In the genomic region with DNA sequence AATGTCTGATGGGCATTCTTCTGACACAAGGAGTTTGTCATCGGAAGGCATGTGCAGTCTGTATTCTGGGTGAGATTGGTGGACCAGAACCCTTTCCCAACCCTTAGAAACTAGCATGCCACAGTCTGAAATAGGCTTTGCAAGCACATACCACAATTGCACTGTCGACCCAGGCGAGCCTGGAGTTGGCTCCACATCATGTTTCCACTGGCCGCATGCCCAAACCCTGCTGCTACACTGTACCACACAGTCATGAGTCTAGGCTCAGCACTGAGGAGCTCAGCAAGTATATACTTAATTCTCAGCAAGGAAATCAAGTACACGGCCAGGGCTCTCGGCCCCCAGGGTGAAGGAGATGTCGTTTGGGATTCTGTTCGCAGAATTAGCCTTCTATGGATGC, we compare ENCODE assay signal across 9 mouse cellular contexts.
DNase-seq lines count a peak whose midpoint lies in the region; ATAC-seq and TF ChIP-seq lines count a peak whose summit lies in the region.
"Had no signal": no experiment of that assay in that cellular context is flagged by ENCODE, and none has a peak within 500 bp of the region (broad histone marks: within the 10 kb centered on the region; RNA-seq: fewer than 3 reads in every experiment).

No protein-coding gene starts in this region.

- H3K9me3 ChIP-seq in liver, embryonic 11.5 days (ENCODE audit: control insufficient read depth, low read length), result no peaks in the 10 kb centered on the region
- H3K9me3 ChIP-seq in kidney, embryonic 16.5 days (ENCODE audit: low read length), result no peaks in the 10 kb centered on the region
- H3K9me3 ChIP-seq in midbrain, embryonic 16.5 days (replicated peaks; ENCODE audit: control insufficient read depth, low read length, poor library complexity, severe bottlenecking), result no peaks in the 10 kb centered on the region
- H3K9me3 ChIP-seq in intestine, embryonic 16.5 days (ENCODE audit: control insufficient read depth, low read length), result no peaks in the 10 kb centered on the region
- H3K9me3 ChIP-seq: midbrain, embryonic 12.5 days had no signal

- H3K4me3 ChIP-seq in liver, embryonic 11.5 days (ENCODE audit: low read depth, low read length), result no peak overlapping the region
- no peak overlapping the region for H3K4me3 ChIP-seq in kidney, embryonic 16.5 days (ENCODE audit: low read length)
- no peak overlapping the region for H3K4me3 ChIP-seq in midbrain, embryonic 16.5 days (ENCODE audit: low read depth, low read length)
- no peak overlapping the region for H3K4me3 ChIP-seq in intestine, embryonic 16.5 days (ENCODE audit: low read length)
- H3K4me3 ChIP-seq: midbrain, embryonic 12.5 days had no signal

- no peaks in the 10 kb centered on the region for H3K4me1 ChIP-seq in liver, embryonic 11.5 days (replicated peaks; ENCODE audit: control insufficient read depth, insufficient read depth, low read length)
- peaks cover 13% of the 10 kb centered on the region for H3K4me1 ChIP-seq in kidney, embryonic 16.5 days (ENCODE audit: insufficient read depth, low read length)
- H3K4me1 ChIP-seq in midbrain, embryonic 16.5 days (ENCODE audit: control insufficient read depth, insufficient read depth, low read length), result no peaks in the 10 kb centered on the region
- H3K4me1 ChIP-seq in intestine, embryonic 16.5 days (ENCODE audit: control insufficient read depth, insufficient read depth, low read length), result peaks cover 5% of the 10 kb centered on the region
- H3K4me1 ChIP-seq: midbrain, embryonic 12.5 days had no signal

- no peak for TF ChIP-seq CTCF in brain, embryonic 14.5 days (IDR thresholded peaks at IDR 0.05; ENCODE audit: borderline replicate concordance, extremely low read depth, insufficient read depth, insufficient read length)

- peak; percentile 22 for DNase-seq in liver
- DNase-seq in liver, embryonic 11.5 days (ENCODE audit: low spot score), result no peak
- DNase-seq in brain, embryonic 14.5 days (ENCODE audit: low read depth), result peak; percentile 84
- DNase-seq in gastrocnemius, adult 8-10 months (ENCODE audit: low spot score in 2 of 2), result peak; percentile 64 to 77

- no peaks in the 10 kb centered on the region; the same call in 1 of the 2 replicates for H3K27me3 ChIP-seq in liver, embryonic 11.5 days (replicated peaks; ENCODE audit: control insufficient read depth, insufficient read depth, low read length)
- no peaks in the 10 kb centered on the region for H3K27me3 ChIP-seq in kidney, embryonic 16.5 days (ENCODE audit: insufficient read depth, low read length)
- no peaks in the 10 kb centered on the region for H3K27me3 ChIP-seq in midbrain, embryonic 16.5 days (ENCODE audit: control insufficient read depth, insufficient read depth, low read depth, low read length)
- H3K27me3 ChIP-seq in intestine, embryonic 16.5 days (replicated peaks; ENCODE audit: control insufficient read depth, insufficient read depth, low read length), result no peaks in the 10 kb centered on the region
- H3K27me3 ChIP-seq: midbrain, embryonic 12.5 days had no signal

- no peak overlapping the region for H3K9ac ChIP-seq in liver, embryonic 11.5 days (ENCODE audit: low read depth, low read length)
- H3K9ac ChIP-seq in kidney, embryonic 16.5 days (replicated peaks; ENCODE audit: low read length), result no peak overlapping the region
- no peak overlapping the region for H3K9ac ChIP-seq in midbrain, embryonic 16.5 days (ENCODE audit: low read depth, low read length)
- H3K9ac ChIP-seq in intestine, embryonic 16.5 days (ENCODE audit: low read depth, low read length), result no peak overlapping the region
- H3K9ac ChIP-seq: midbrain, embryonic 12.5 days had no signal

- no peak for ATAC-seq in liver, embryonic 11.5 days (replicated peaks; ENCODE audit: low FRiP score)
- ATAC-seq in kidney, embryonic 16.5 days (ENCODE audit: low FRiP score, low TSS enrichment), result peak; percentile 74; the same call in 1 of the 2 replicates
- ATAC-seq in midbrain, embryonic 16.5 days, result peak; percentile 70; the same call in 1 of the 2 replicates
- ATAC-seq in megakaryocyte-erythroid progenitor cell, adult 5-6 weeks (replicated peaks; ENCODE audit: low FRiP score, low TSS enrichment, poor library complexity, severe bottlenecking), result no peak
- ATAC-seq in intestine, embryonic 16.5 days, result no peak

- WGBS in liver, embryonic 11.5 days, result 82% methylated on average over 8 of the region's 8 CpGs
- 72% methylated on average over 8 of the region's 8 CpGs for WGBS in kidney, embryonic 16.5 days
- WGBS in midbrain, embryonic 16.5 days, result 84% methylated on average over 8 of the region's 8 CpGs
- WGBS in intestine, embryonic 16.5 days, result 73% methylated on average over 8 of the region's 8 CpGs

- no peaks in the 10 kb centered on the region for H3K36me3 ChIP-seq in liver, embryonic 11.5 days (ENCODE audit: control insufficient read depth, insufficient read depth, low read length)
- no peaks in the 10 kb centered on the region for H3K36me3 ChIP-seq in kidney, embryonic 16.5 days (ENCODE audit: insufficient read depth, low read length)
- H3K36me3 ChIP-seq in midbrain, embryonic 16.5 days (ENCODE audit: control insufficient read depth, insufficient read depth, low read length), result no peaks in the 10 kb centered on the region
- no peaks in the 10 kb centered on the region for H3K36me3 ChIP-seq in intestine, embryonic 16.5 days (ENCODE audit: control insufficient read depth, insufficient read depth, low read length)
- H3K36me3 ChIP-seq: midbrain, embryonic 12.5 days had no signal

- no peak overlapping the region for H3K4me2 ChIP-seq in liver, embryonic 11.5 days
- H3K4me2 ChIP-seq in kidney, embryonic 16.5 days (replicated peaks; ENCODE audit: low read depth, low read length), result no peak overlapping the region
- H3K4me2 ChIP-seq in midbrain, embryonic 16.5 days (ENCODE audit: low read length), result no peak overlapping the region
- no peak overlapping the region for H3K4me2 ChIP-seq in intestine, embryonic 16.5 days (ENCODE audit: low read depth, low read length)
- H3K4me2 ChIP-seq: midbrain, embryonic 12.5 days had no signal

- TF ChIP-seq POLR2A in brain, embryonic 14.5 days (IDR thresholded peaks at IDR 0.05; ENCODE audit: borderline replicate concordance, extremely low read depth, insufficient read depth, insufficient read length, poor library complexity, severe bottlenecking), result no peak

- H3K27ac ChIP-seq in liver, embryonic 11.5 days (ENCODE audit: low read depth, low read length), result no peak overlapping the region
- no peak overlapping the region for H3K27ac ChIP-seq in kidney, embryonic 16.5 days (ENCODE audit: low read length)
- H3K27ac ChIP-seq in midbrain, embryonic 16.5 days (ENCODE audit: low read length), result no peak overlapping the region
- no peak overlapping the region for H3K27ac ChIP-seq in intestine, embryonic 16.5 days (ENCODE audit: low read length)
- H3K27ac ChIP-seq: midbrain, embryonic 12.5 days had no signal

Comparison
In these comparisons a context has a peak if more than half of its experiments do, and no peak if none do; other contexts are left out.
1. ATAC-seq: peak in kidney, embryonic 16.5 days (single experiment) and midbrain, embryonic 16.5 days (single experiment); none in liver, embryonic 11.5 days (single experiment), megakaryocyte-erythroid progenitor cell, adult 5-6 weeks (single experiment) and intestine, embryonic 16.5 days (single experiment).